Mouse (Mus musculus) C2C12 (cell line): ENCODE measurements around the gene Ube2e2. TPM values are rescaled to one million over a fixed set of nuclear protein-coding genes. Genes with fewer than 3 reads are reported as not detected.

Source experiments
- H3K27me3 ChIP-seq: one replicate; pipeline ENCODE4 v1.6.1; 2011; ENCODE audit not compliant: control insufficient read depth, insufficient read depth, insufficient read length
- H3K36me3 ChIP-seq: one replicate; pipeline ENCODE4 v1.6.1; 2011; ENCODE audit not compliant: control insufficient read depth, insufficient read depth
- H3K4me3 ChIP-seq: one replicate; pipeline ENCODE4 v1.5.1; 2011; ENCODE audit warnings: mild to moderate bottlenecking, control low read depth; ENCODE audit not compliant: poor library complexity, insufficient read depth, severe bottlenecking
- H3K79me2 ChIP-seq: one replicate; pipeline ENCODE4 v1.6.1; 2011; ENCODE audit not compliant: control insufficient read depth, insufficient read depth
- H3K79me3 ChIP-seq: one replicate; pipeline ENCODE4 v1.6.1; 2011; ENCODE audit warnings: low read depth, control low read depth
- H3ac ChIP-seq: one replicate; pipeline ENCODE3; 2011; ENCODE audit warnings: low read depth; ENCODE audit not compliant: control insufficient read depth, insufficient read length
- CEBPB ChIP-seq: IDR thresholded peaks from one replicate; pipeline ENCODE4 v1.6.1; 2011; ENCODE audit warnings: low read depth, mild to moderate bottlenecking, control low read depth, moderate library complexity
- CTCF ChIP-seq: IDR thresholded peaks from one replicate; pipeline ENCODE4 v1.5.1; 2011; ENCODE audit not compliant: control insufficient read depth, insufficient read depth, insufficient read length
- FOSL1 ChIP-seq: IDR thresholded peaks from one replicate; pipeline ENCODE4 v1.8.0; 2011; ENCODE audit warnings: mild to moderate bottlenecking, low read length; ENCODE audit not compliant: poor library complexity, insufficient read depth, severe bottlenecking
- MAX ChIP-seq: IDR thresholded peaks from one replicate; pipeline ENCODE4 v1.6.1; 2011; ENCODE audit warnings: mild to moderate bottlenecking, control low read depth
- MYOD1 ChIP-seq: IDR thresholded peaks from one replicate; pipeline ENCODE4 v1.6.1; 2011; ENCODE audit warnings: low read depth; ENCODE audit not compliant: control insufficient read depth, insufficient read length
- MYOG ChIP-seq: IDR thresholded peaks from one replicate; pipeline ENCODE4 v1.6.1; 2011; ENCODE audit not compliant: control insufficient read depth, insufficient read length; ENCODE audit errors: extremely low read depth
- USF1 ChIP-seq: IDR thresholded peaks from one replicate; pipeline ENCODE4 v1.6.1; 2011; ENCODE audit warnings: low read depth, mild to moderate bottlenecking, control low read depth, moderate library complexity
- polyA plus RNA-seq: library from polyadenylated mRNA; unstranded; fragments of >200 nt; fragmentation: generic; extraction: Trizol; gene quantifications from one replicate; pipeline ENCODE4 v1.2.1, GENCODE M21; 2012; ENCODE audit warnings: missing spikeins

The Ube2e2 gene
- polyA plus RNA-seq, 1 experiment, result 26.1 TPM

DNA sequence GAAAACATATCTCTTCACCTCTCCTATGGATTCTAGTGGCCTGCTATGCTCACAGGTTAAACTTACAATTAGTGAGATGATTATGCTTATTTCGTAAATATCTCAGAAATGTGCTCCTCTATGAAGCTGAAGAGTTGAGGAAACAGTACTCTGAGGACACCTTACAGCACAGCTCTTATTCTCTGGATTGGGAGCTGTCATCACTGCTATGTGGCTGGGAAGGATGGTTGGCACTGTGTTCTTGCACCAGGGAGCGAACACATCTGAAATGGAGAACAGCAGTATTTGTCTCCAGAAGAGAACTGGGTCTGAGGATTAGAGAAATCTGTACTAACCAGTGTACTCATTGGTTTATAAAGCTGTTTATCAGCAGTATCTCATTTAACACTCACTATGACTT lies 226.3 kb downstream of the Ube2e2 start:
- TF ChIP-seq CEBPB (no peak), MYOG (no peak), MAX (no peak), FOSL1 (no peak), CTCF (no peak), USF1 (no peak), MYOD1 (no peak)
- no peaks in the 10 kb centered on the region for H3K79me3 ChIP-seq
- H3ac ChIP-seq, result no peak overlapping the region
- H3K79me2 ChIP-seq, result no peaks in the 10 kb centered on the region
- H3K4me3 ChIP-seq, result no peak overlapping the region
- no peaks in the 10 kb centered on the region for H3K27me3 ChIP-seq
- H3K36me3 ChIP-seq, result no peaks in the 10 kb centered on the region

DNA sequence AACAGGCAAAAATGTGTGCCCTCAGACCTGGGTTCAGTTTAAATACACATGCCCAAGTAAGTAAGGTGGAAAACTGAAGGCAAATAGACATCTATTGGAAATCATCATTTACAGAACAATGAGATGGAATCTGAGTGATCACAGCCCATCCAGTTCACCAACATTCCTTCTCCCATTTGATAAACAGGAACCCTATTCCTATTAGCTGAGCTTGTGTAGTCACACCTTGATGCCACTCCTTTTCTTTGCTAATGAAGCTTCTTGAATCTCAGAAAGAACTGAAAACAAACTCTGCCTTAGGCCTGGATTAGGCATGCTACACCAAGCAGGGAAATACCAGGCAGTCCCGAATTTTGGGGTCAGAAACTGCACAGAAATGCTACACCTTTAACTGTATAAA lies 227.8 kb downstream of the Ube2e2 start:
- H3K27me3 ChIP-seq, result no peaks in the 10 kb centered on the region
- no peaks in the 10 kb centered on the region for H3K79me3 ChIP-seq
- H3K36me3 ChIP-seq, result no peaks in the 10 kb centered on the region
- no peak for TF ChIP-seq MYOD1
- TF ChIP-seq USF1, result no peak
- no peak for TF ChIP-seq MYOG
- TF ChIP-seq CEBPB, result no peak
- TF ChIP-seq MAX, result no peak
- no peak for TF ChIP-seq CTCF
- TF ChIP-seq FOSL1, result no peak
- no peak overlapping the region for H3ac ChIP-seq
- no peaks in the 10 kb centered on the region for H3K79me2 ChIP-seq
- no peak overlapping the region for H3K4me3 ChIP-seq

DNA sequence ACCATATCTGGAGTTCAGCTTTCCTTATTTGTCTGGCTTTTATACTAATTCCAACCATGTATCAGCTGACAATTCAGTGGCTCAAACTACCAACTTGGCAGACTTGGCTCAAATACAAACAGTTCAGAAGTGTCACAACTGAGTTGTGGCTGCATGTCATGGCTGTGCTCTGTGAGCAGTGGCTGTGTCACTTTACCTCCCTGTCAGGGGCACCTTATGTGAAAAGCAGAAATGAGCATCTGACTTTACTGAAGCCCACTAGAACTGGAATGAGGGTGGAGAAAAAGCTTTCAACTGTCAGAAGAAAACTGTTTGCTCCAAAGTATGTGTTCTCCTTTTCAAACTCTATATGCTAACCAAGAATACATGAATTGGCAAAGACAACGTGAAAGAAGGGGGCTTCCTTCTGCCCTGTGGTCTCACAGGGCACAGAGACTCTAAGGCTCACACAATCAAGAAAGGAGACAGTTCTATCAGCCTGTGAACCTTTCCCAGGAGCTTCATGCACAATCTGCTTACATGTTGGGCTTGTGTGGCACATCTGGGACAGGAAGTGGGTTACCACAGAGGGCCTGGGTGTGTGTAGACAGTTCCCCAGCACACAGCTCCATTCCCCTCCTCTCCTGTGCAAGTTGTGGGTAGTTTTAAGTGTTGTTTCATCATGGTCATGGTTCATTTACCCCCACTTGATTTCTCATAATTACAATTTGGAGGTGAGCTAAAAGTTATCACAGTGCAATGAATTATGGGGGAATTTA lies 228.6 kb downstream of the Ube2e2 start:
- H3K79me2 ChIP-seq, result no peaks in the 10 kb centered on the region
- no peaks in the 10 kb centered on the region for H3K27me3 ChIP-seq
- no peak overlapping the region for H3ac ChIP-seq
- H3K4me3 ChIP-seq, result no peak overlapping the region
- H3K79me3 ChIP-seq, result no peaks in the 10 kb centered on the region
- TF ChIP-seq MYOG (no peak), USF1 (no peak), CEBPB (no peak), MYOD1 (no peak), FOSL1 (no peak), CTCF (no peak), MAX (no peak)
- H3K36me3 ChIP-seq, result no peaks in the 10 kb centered on the region

DNA sequence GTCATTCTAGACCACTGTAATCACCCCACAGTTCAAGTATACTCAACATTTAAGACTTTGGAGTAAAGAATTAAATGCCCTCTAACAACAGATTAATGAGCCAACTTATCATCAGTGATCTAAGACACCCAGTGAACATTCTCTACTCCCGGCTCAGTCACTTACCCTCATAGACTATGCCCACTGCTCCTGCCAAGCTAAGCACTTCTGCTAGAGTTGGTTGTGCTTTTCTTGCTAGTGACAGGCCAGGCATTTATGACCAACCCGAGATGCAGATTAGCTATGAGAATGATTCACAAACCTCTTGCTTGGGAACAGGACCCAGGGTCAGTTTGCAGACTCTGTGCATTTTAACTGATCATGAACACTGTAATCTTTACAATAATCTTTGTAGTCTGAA lies 230.4 kb downstream of the Ube2e2 start:
- no peaks in the 10 kb centered on the region for H3K79me2 ChIP-seq
- no peaks in the 10 kb centered on the region for H3K36me3 ChIP-seq
- H3K27me3 ChIP-seq, result no peaks in the 10 kb centered on the region
- H3K4me3 ChIP-seq, result no peak overlapping the region
- H3K79me3 ChIP-seq, result no peaks in the 10 kb centered on the region
- H3ac ChIP-seq, result no peak overlapping the region
- TF ChIP-seq FOSL1, result no peak
- TF ChIP-seq CTCF, result no peak
- no peak for TF ChIP-seq CEBPB
- no peak for TF ChIP-seq MYOD1
- no peak for TF ChIP-seq USF1
- no peak for TF ChIP-seq MYOG

DNA sequence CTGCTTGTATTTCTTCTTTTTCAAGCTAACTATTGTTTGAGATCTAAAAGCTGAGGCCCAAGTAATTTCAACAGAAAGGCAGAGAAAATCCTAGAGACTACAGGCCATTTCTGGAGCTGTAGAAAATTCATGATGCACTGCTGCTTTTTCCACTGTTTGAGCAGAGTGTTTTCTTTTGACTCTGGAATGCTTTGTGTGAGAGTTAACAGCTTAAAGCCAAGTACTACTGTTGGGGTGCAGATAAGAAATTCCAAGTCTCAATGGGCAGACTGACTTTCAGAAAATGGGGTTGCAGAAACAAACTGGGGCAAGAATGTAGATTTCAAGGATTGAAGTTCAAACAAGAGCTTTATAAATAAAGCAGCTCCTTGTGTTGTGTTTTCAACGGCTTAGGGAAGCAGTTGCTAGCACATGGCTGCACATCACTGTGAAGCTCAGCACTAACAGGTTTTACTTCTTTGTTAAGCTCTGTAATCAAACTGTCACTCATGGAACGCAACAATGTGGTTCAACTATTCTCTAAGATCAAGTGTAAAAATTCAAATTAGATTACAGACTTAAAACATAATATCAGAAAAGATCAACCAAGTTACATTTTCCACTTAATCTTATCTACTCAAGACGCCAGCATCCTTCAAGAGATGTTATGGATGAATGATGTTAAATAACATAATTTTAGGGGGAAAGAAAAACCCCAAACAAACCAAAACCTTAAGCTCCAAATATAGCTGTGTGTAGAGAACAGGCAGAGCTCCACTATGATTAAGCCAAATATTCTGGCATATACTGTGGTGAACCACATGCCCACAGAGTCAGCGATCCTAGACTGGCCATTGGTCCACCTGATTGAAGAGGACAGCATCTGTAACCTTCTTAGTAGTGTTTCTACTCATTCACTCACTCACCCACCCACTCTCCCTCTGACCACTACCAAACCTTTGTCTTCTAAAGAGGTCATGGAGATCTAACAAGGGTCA lies 236.0 kb downstream of the Ube2e2 start:
- H3ac ChIP-seq, result no peak overlapping the region
- TF ChIP-seq MYOD1 (no peak), USF1 (no peak), FOSL1 (no peak), MAX (no peak), MYOG (no peak), CTCF (no peak), CEBPB (no peak)
- no peaks in the 10 kb centered on the region for H3K79me2 ChIP-seq
- no peak overlapping the region for H3K4me3 ChIP-seq
- H3K36me3 ChIP-seq, result no peaks in the 10 kb centered on the region
- H3K79me3 ChIP-seq, result no peaks in the 10 kb centered on the region
- H3K27me3 ChIP-seq, result no peaks in the 10 kb centered on the region
